Mouse (Mus musculus): ENCODE measurements at regions not wholly inside any gene's neighbourhood (a gene's known extent, or its start where the extent isn't known, plus 50 kb on each side); places are given as distances from the start of the nearest gene placed in this dataset.

- Histone ChIP-seq H3K4me1 (replicated peaks; ENCODE audit: control insufficient read depth, insufficient read depth, low read length) (no peaks in the 10 kb centered on the region), H3K27ac (ENCODE audit: low read depth, low read length) (no peak overlapping the region), H3K36me3 (ENCODE audit: control insufficient read depth, insufficient read depth) (no peaks in the 10 kb centered on the region), H3K4me2 (replicated peaks; ENCODE audit: low read depth) (no peak overlapping the region), H3K4me3 (ENCODE audit: low read depth, low read length) (no peak overlapping the region), H3K9ac (ENCODE audit: low read depth, low read length) (no peak overlapping the region), H3K9me3 (ENCODE audit: control insufficient read depth) (no peaks in the 10 kb centered on the region), H3K27me3 (replicated peaks; ENCODE audit: control insufficient read depth, insufficient read depth, low read length) (no peaks in the 10 kb centered on the region)
- WGBS = 38% methylated on average over 5 of the region's 5 CpGs
- TF ChIP-seq CTCF (IDR thresholded peaks at IDR 0.05; ENCODE audit: low read depth) = no peak
- ATAC-seq = no peak
Observed at GRCm38 (mm10) chr2:50495141-50496056, 198.8 kb upstream of the Mmadhc start.

DNA sequence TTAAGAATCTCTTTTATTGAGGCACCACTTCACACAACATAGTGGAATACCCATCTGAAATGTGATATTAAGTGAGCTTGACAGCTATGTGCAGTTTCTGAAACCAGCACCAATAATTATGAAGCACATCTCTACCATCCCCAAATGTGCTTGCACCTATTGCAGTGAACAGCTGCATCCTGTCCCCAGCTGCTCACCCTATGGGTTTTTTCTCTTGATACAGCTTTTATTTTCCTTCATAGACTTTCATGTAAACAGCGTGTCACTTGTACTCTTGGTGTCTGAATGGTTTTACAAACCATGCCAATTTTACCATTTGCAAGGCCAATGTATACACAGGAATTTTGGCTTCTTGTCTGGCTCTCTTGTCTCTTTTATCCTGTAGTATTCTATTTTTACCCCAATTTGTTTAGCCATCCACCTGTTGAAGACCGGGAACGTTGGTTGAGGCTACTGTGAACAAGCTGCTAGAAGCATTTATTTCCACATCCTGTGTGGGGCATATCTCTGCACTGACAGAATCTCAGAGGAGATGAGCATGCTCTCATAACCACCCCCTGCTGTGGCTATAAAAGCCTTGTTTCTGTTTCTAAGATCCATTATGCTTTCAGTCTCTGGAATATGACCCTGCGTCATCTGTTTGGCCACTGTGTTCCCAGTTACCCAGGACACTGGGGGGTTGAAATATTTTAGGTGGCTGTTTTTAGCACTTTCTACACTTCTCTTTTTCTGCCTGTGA is 197.2 kb upstream of the Mmadhc start:
- Histone ChIP-seq H3K4me3 (ENCODE audit: low read depth, low read length) (no peak overlapping the region), H3K9me3 (ENCODE audit: control insufficient read depth) (no peaks in the 10 kb centered on the region), H3K4me2 (replicated peaks; ENCODE audit: low read depth) (no peak overlapping the region), H3K27ac (ENCODE audit: low read depth, low read length) (no peak overlapping the region), H3K27me3 (replicated peaks; ENCODE audit: control insufficient read depth, insufficient read depth, low read length) (no peaks in the 10 kb centered on the region), H3K36me3 (ENCODE audit: control insufficient read depth, insufficient read depth) (no peaks in the 10 kb centered on the region), H3K4me1 (replicated peaks; ENCODE audit: control insufficient read depth, insufficient read depth, low read length) (no peaks in the 10 kb centered on the region), H3K9ac (ENCODE audit: low read depth, low read length) (no peak overlapping the region)
- 57% methylated on average over 4 of the region's 4 CpGs for WGBS
- ATAC-seq = no peak
- TF ChIP-seq CTCF (IDR thresholded peaks at IDR 0.05; ENCODE audit: low read depth) = no peak

DNA sequence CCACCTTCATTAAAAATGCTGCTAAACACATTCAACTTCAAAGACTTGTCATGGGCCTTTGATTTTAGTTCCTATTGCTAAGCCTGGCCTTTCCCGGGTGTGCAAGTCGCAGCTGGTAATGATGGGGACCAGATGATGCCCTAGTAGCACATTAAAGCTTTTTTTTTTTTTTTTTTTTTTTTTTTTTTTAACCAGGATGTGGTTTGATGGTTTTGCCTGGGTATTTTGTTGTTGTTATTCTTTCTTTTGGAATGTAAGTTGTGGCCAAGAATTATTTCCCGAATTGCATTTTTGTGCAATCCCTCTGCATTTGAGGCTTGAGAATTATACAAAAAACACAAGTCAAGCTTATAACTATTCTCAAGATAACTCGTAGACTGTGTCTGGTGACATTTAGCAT is 167.2 kb upstream of the Mmadhc start:
- Histone ChIP-seq H3K9me3 (ENCODE audit: control insufficient read depth) (no peaks in the 10 kb centered on the region), H3K27ac (ENCODE audit: low read depth, low read length) (no peak overlapping the region), H3K4me1 (replicated peaks; ENCODE audit: control insufficient read depth, insufficient read depth, low read length) (no peaks in the 10 kb centered on the region), H3K27me3 (replicated peaks; ENCODE audit: control insufficient read depth, insufficient read depth, low read length) (no peaks in the 10 kb centered on the region), H3K4me3 (ENCODE audit: low read depth, low read length) (no peak overlapping the region), H3K4me2 (replicated peaks; ENCODE audit: low read depth) (no peak overlapping the region), H3K9ac (ENCODE audit: low read depth, low read length) (no peak overlapping the region), H3K36me3 (ENCODE audit: control insufficient read depth, insufficient read depth) (no peaks in the 10 kb centered on the region)
- 77% methylated on average over 4 of the region's 4 CpGs for WGBS
- no peak for TF ChIP-seq CTCF (IDR thresholded peaks at IDR 0.05; ENCODE audit: low read depth)
- ATAC-seq = no peak

DNA sequence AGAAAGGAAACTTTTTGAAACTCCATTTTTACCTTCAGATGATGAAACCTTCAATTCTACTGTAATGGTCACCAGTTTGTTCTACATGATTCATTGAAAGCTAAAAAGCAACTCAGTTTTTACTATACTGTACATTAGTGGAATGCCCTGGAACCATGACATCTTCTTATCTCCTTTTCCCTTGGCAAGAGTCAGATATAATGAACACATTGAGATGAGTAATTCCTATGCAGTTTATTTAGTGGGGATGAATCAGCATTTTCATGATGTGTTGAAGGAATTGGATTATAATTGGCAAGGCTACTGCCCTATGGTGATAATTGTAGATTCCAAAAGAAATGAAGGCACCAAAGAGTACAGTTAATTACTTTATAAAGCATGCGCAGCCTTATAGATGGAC is 165.8 kb upstream of the Mmadhc start:
- Histone ChIP-seq H3K27me3 (replicated peaks; ENCODE audit: control insufficient read depth, insufficient read depth, low read length) (no peaks in the 10 kb centered on the region), H3K36me3 (ENCODE audit: control insufficient read depth, insufficient read depth) (no peaks in the 10 kb centered on the region), H3K9me3 (ENCODE audit: control insufficient read depth) (no peaks in the 10 kb centered on the region), H3K4me1 (replicated peaks; ENCODE audit: control insufficient read depth, insufficient read depth, low read length) (no peaks in the 10 kb centered on the region), H3K27ac (ENCODE audit: low read depth, low read length) (no peak overlapping the region), H3K4me2 (replicated peaks; ENCODE audit: low read depth) (no peak overlapping the region), H3K9ac (ENCODE audit: low read depth, low read length) (no peak overlapping the region), H3K4me3 (ENCODE audit: low read depth, low read length) (no peak overlapping the region)
- ATAC-seq = no peak
- TF ChIP-seq CTCF (IDR thresholded peaks at IDR 0.05; ENCODE audit: low read depth) = no peak
- WGBS = 93% methylated on average over 1 of the region's 1 CpGs

GRCm38 (mm10) chr2:50456654-50457053 is 160.1 kb upstream of the Mmadhc start:
- no peak overlapping the region for H3K9ac ChIP-seq (ENCODE audit: low read depth, low read length)
- WGBS = 21% methylated on average over 1 of the region's 1 CpGs
- H3K9me3 ChIP-seq (ENCODE audit: control insufficient read depth) = no peaks in the 10 kb centered on the region
- H3K4me1 ChIP-seq (replicated peaks; ENCODE audit: control insufficient read depth, insufficient read depth, low read length) = no peaks in the 10 kb centered on the region
- no peaks in the 10 kb centered on the region for H3K27me3 ChIP-seq (replicated peaks; ENCODE audit: control insufficient read depth, insufficient read depth, low read length)
- no peaks in the 10 kb centered on the region for H3K36me3 ChIP-seq (ENCODE audit: control insufficient read depth, insufficient read depth)
- ATAC-seq = no peak
- TF ChIP-seq CTCF (IDR thresholded peaks at IDR 0.05; ENCODE audit: low read depth) = no peak
- H3K27ac ChIP-seq (ENCODE audit: low read depth, low read length) = no peak overlapping the region
- no peak overlapping the region for H3K4me2 ChIP-seq (replicated peaks; ENCODE audit: low read depth)
- H3K4me3 ChIP-seq (ENCODE audit: low read depth, low read length) = no peak overlapping the region

- no peak overlapping the region for H3K4me3 ChIP-seq (ENCODE audit: low read depth, low read length)
- ATAC-seq = no peak
- no peak overlapping the region for H3K9ac ChIP-seq (ENCODE audit: low read depth, low read length)
- no peaks in the 10 kb centered on the region for H3K4me1 ChIP-seq (replicated peaks; ENCODE audit: control insufficient read depth, insufficient read depth, low read length)
- TF ChIP-seq CTCF (IDR thresholded peaks at IDR 0.05; ENCODE audit: low read depth) = no peak
- no peak overlapping the region for H3K27ac ChIP-seq (ENCODE audit: low read depth, low read length)
- H3K4me2 ChIP-seq (replicated peaks; ENCODE audit: low read depth) = no peak overlapping the region
- H3K9me3 ChIP-seq (ENCODE audit: control insufficient read depth) = no peaks in the 10 kb centered on the region
- H3K27me3 ChIP-seq (replicated peaks; ENCODE audit: control insufficient read depth, insufficient read depth, low read length) = no peaks in the 10 kb centered on the region
- H3K36me3 ChIP-seq (ENCODE audit: control insufficient read depth, insufficient read depth) = no peaks in the 10 kb centered on the region
Observed at GRCm38 (mm10) chr2:50448117-50448516, 151.5 kb upstream of the Mmadhc start.
